Mouse (Mus musculus) kidney, adult 2 months (tissue): Measurements from ENCODE around the gene Htr2c.

Experiments used
- CTCF ChIP-seq: fragments of 200-500 bp; conservative IDR thresholded peaks from 2 replicates; pipeline ENCODE4 v1.5.1; 2011; ENCODE audit warnings: low read depth, mild to moderate bottlenecking, control low read depth, low read length, moderate library complexity, mixed read lengths; ENCODE audit not compliant: insufficient read depth, insufficient read length
- POLR2A ChIP-seq: fragments of 200-500 bp; IDR thresholded peaks from one replicate; pipeline ENCODE4 v1.6.1; 2011; ENCODE audit warnings: low read depth, low read length, control low read depth

- TF ChIP-seq CTCF (no peak), POLR2A (no peak)
Measured at GRCm38 (mm10) chrX:146959960-146960359, 2.4 kb upstream of the Htr2c start.
